Mouse (Mus musculus) embryonic fibroblast, embryonic 13.5 days (primary cell): Measurements from ENCODE around the gene Tmem30a.

Source experiments
- CTCF ChIP-seq: IDR thresholded peaks from 2 replicates; pipeline ENCODE4 v1.5.1; 2011; ENCODE audit warnings: mild to moderate bottlenecking, control low read depth, low read length, moderate library complexity, borderline replicate concordance; ENCODE audit not compliant: insufficient read depth
- POLR2A ChIP-seq: IDR thresholded peaks from 2 replicates; pipeline ENCODE4 v1.6.1; 2011; ENCODE audit warnings: low read depth, mild to moderate bottlenecking, control low read depth, low read length, moderate library complexity

GRCm38 (mm10) chr9:79720143-79720542, 73.2 kb downstream of the Tmem30a start:
- no peak for TF ChIP-seq CTCF
- no peak for TF ChIP-seq POLR2A
